Mouse (Mus musculus): ENCODE data around the gene Npas3.
"Not testable (repeated sequence)": the region's sequence is repeated elsewhere in the genome, so short reads cannot be mapped to it uniquely, and the experiment has no call there.

The Npas3 gene

DNA sequence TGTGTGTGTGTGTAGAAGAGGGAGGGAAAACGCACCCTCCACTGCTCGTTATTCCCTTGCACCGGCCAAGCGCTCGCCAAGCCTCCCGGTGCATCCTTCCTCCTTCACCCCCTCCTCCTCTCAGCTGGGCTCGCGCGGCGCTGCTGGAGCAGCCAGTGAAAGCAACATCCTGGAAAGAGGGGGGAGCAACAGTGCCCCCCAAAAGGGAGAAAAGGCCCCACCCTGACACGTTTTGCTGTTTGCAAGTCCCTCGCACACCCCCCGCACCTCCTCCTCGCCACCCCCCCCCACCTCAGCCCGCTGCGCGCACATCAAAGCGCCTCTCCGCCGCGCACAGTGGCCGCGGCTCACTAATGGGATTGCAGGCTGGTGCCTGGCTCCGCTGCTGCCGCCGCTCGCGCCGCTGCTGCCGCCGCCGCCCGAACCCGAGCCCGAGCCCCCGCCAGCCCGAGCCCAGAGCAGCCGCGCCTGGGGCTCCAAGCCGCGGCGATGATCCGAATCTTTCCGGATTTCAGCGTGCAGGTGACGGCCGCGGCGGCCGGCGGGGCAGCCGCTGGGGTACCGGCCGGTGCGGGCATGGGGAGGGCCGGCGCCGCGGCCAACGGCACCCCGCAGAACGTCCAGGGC is at the start of gene Npas3:
Gene Npas3 (plus strand): TSS at position 577 of the 627 bp plus-strand sequence.
- DNase-seq (ENCODE audit: low spot score in 2 of 2) = peak; percentile 16 to 46

DNA sequence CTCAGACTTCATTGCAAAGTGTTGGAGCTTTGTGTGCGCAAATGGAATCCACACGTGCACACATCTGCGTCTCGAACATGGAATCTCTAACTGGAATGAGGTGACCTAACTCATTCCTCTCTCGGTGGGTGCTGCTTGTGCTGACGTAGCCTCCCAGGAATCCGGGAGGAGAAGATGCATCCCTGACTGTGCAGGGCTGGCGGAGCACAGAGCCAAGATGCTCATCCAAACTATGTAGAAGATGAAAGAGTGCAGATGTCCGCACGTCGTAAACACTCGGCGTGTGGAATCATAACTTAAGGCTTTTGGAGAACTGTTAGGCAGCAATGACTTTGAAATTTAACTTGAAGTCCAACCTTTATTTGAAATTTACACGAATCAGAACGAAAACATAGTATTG is 31.3 kb upstream of the Npas3 start:
- DNase-seq (ENCODE audit: low spot score in 2 of 2) = no peak

GRCm38 (mm10) chr12:53222742-53223141 is 25.7 kb upstream of the Npas3 start:
- DNase-seq (ENCODE audit: low spot score in 2 of 2) = no peak

DNA sequence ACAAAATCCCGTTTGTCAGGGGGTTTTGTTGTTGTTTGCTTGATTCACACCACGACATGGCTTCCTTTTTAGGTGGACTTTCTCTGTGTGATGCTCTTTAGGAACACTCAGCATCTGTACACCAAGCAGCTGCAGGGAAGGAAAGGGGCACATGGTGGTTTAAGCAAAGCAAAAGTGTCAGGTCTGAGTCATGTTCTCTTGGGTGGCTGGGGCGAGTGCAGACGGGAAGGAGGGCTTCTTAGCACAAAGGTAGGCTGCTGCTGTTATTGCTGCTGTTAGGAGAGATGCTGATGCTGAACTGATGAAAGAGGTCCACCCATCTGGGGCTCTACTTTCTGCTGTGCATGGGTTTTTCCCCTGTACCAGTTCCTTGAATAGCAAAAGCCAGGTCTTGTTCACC is 21.1 kb upstream of the Npas3 start:
- no peak for DNase-seq (ENCODE audit: low spot score in 2 of 2)

DNA sequence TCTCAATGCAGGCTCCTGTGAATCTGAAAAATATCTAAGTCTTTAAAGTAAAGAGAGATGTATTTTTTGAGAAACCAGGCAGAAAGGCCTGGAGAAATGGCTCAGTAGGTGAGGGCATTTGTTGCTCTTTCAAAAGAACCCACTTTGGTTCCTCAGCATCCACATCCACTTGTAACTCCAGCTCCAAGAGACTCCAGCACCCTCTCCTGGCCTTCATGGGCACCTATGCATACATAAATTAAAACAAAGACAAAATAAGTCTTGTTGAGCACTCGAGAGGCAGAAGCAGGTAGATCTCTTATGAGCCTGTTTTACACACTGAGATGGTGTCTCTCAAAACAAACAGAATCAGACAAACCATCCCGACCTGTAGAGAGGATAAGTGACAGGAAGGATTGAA is 19.1 kb upstream of the Npas3 start:
- DNase-seq (ENCODE audit: low spot score in 2 of 2) = no peak

- DNase-seq (ENCODE audit: low spot score in 2 of 2) = no peak
These were observed 2.3 kb upstream of the Npas3 start for GRCm38 (mm10) chr12:53246181-53246580.

DNA sequence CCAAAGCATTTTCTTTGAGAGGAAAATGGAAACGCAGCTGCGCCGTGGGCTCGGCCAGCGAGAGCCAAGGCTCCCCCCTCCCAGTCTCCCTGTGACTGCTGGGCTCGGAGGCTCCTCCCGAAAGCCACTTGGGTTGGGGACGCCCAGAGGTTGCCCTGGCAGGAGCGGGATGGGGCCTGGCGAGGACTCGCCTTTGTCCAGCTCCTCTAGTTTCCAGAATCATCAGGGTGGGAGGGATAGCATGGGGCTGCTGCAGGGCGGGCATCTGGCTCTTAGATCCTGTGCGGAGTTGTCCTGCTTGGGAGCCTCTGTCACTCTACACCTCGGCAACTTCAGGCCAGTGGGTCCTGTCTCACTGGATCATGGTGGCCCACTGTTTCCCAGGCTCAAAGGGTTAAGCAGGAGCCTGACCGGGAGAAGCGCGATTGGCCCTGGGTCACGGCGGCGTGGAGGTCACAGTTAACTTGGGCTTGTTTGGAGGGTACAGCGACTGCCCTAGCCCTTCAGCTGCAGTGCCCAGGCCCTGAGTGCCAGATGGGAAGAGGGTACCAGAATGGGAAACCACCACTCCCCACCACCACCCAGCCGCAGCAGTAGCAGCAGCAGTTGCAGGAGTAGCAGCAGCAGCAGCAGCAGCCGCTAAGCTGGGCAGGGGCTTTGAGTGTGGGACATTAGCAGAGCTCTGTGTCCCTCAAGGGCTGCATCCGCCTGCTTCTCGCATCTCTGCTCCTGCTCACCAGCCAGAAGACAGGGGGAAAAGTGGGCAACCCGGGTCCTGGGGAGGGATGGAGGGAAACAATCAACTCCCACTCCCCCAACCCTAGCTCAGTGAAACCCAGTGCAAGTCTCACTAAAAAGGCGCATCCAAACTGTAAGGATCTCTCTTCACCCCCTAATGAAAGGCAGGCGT is 1.6 kb upstream of the Npas3 start:
- DNase-seq (ENCODE audit: low spot score in 2 of 2) = peak in 1 of 2 experiments; percentile 3

DNA sequence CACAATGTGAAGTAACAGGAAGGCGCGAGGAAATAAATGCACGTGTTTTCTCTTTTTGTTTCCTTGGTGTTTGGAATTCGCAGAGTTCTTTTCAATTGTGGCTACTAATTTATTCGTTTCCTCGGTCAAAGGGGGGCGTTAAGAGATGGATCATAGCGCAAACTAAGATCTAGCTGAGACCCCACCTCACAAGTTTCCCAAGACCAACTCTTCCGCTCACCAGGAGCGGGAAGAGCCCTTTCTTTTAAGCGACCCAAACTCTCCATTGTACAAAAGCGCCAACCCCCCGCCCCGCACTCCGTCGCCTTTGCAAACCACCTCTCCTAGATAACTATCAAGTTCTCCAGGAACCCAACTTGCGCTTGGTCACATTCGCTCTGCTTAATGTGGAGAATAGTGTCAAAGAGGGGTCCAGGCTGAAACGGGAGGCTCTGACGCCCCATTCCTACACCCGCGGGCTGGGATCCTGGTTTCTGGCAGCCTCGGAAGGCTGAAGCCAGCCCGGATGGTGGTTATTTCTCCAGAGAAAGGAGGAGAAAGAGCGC is 914 bp upstream of the Npas3 start:
- DNase-seq (ENCODE audit: low spot score in 2 of 2) = no peak

GRCm38 (mm10) chr12:53248796-53249195 is 319 bp downstream of the Npas3 start:
- DNase-seq (ENCODE audit: low spot score in 2 of 2) = no peak

DNA sequence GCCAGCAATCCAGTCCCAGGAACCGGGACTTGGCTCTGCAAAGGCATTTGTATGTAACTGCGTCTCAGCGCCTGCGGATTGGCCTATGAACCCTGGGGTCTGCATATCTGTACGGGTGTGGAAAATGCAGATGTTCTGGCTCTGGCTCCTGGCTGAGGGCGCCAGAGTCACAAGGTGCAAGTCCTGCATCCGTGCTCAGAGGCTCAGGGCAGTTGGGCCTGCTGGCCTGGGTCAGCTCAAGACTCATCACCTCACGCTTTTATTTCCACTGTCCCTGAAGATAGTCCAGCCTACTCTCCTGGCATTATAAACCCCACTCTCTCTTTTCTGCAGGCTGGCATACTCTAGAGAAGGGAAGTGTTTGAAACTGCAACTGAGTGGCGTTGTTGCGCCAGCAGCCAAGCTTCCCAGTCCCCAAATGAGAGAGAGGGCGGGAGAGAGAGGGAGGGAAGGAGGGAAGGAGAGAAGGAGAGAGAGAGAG is 3.3 kb downstream of the Npas3 start:
- DNase-seq (ENCODE audit: low spot score in 2 of 2) = peak in 1 of 2 experiments; percentile 16

DNA sequence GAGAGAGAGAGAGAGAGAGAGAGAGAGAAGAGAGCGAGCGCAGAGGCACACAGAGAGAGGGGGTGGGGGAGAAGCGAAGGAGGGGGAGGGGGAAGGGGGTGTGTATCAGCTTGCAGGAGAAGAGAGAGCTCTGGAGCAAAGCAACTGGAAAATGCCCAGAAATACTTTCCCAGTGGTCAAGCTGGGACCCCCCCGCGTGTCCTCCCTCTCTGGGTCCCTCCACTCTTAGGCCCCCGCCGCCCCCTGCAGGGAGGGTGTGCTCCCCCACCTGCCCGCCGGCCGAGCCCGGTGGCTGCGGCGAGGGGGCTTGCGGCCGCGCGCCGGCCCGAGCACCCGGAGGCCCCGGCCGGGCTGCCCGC is 3.7 kb downstream of the Npas3 start:
- DNase-seq (ENCODE audit: low spot score in 2 of 2) = no peak

DNA sequence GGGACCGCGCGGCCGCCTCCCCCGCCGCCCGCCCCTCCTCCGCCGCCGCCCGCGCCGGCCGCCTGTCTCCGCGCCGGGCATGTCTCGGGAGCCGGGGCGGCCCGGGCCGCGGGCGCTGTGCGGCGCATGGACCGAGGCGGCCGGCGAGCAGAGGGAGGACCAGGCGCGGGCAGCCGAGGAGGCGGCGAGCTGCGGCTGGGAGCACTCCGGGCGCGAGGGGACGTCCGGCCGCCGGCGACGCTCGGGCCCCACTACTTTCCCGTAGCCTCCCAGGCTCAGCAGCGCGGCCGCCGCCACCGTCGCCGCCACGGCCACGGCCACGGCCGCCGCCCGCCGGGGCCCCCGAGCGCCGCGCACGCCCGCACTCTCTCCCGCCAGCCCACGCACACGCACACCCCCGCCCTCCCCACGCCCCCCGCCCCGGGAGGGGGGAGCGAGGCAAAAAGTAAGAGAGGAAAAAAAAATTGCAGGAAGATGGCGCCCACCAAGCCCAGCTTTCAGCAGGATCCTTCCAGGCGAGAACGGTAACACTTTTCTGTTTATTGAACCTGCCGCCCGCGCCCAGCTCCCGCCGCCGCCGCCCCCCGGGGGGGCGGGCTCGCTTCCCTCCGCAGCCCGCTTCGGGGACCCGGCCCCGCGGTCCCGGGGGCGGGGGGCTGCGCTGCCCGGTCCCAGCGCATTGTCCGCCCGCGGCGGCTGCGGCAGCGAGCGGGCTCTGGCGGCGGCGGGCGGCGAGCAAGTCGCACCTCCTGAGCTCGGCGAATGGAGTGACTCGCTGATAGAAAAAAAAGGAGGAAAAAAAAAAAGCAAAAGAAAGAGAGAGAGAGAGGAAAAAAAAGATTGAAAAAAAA is 4.3 kb downstream of the Npas3 start:
- DNase-seq (ENCODE audit: low spot score in 2 of 2) = no peak

GRCm38 (mm10) chr12:53253461-53254159 is 5.1 kb downstream of the Npas3 start:
- peak in 1 of 2 experiments; percentile 7 for DNase-seq (ENCODE audit: low spot score in 2 of 2)

DNA sequence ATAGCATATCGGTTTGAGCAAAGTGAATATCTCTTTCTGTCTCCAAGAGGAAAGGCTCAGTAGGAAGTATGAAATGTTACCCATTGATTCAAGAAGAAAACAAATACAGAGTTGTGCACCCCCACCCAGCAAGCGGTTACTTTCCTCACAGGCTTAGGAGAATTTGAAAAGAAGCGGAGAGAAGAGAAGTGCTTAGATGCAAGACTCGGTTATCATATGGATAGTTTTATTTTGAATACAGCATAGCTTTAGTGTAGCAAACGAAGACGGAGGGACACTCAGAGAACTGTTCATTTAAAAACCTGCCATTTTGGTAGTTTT is 5.6 kb downstream of the Npas3 start:
- no peak for DNase-seq (ENCODE audit: low spot score in 2 of 2)

GRCm38 (mm10) chr12:53274502-53274901 is 26.0 kb downstream of the Npas3 start:
- not testable (repeated sequence) for DNase-seq (ENCODE audit: low spot score in 2 of 2)

GRCm38 (mm10) chr12:53277393-53277792 is 28.9 kb downstream of the Npas3 start:
- DNase-seq (ENCODE audit: low spot score in 2 of 2) = no peak

- no peak for DNase-seq (ENCODE audit: low spot score in 2 of 2)
These were observed 41.9 kb downstream of the Npas3 start for GRCm38 (mm10) chr12:53290341-53290740.

- DNase-seq (ENCODE audit: low spot score in 2 of 2) = no peak
These were observed 42.4 kb downstream of the Npas3 start for GRCm38 (mm10) chr12:53290846-53291245.

GRCm38 (mm10) chr12:53292010-53292409 is 43.5 kb downstream of the Npas3 start:
- no peak for DNase-seq (ENCODE audit: low spot score in 2 of 2)

GRCm38 (mm10) chr12:53292508-53293300 is 44.2 kb downstream of the Npas3 start:
- peak in 1 of 2 experiments; percentile 12 for DNase-seq (ENCODE audit: low spot score in 2 of 2)

All from right cerebral cortex, postnatal 36 days (tissue).